Mouse (Mus musculus) embryonic fibroblast, embryonic 13.5 days (primary cell): ENCODE results near the gene Plppr4.

Experiments
- CTCF ChIP-seq: IDR thresholded peaks from 2 replicates; pipeline ENCODE4 v1.5.1; 2011; ENCODE audit warnings: mild to moderate bottlenecking, control low read depth, low read length, moderate library complexity, borderline replicate concordance; ENCODE audit not compliant: insufficient read depth
- POLR2A ChIP-seq: IDR thresholded peaks from 2 replicates; pipeline ENCODE4 v1.6.1; 2011; ENCODE audit warnings: low read depth, mild to moderate bottlenecking, control low read depth, low read length, moderate library complexity

- TF ChIP-seq CTCF = no peak
- no peak for TF ChIP-seq POLR2A
These were observed 29.2 kb downstream of the Plppr4 start for GRCm38 (mm10) chr3:117331502-117331901.
